Mouse (Mus musculus): ENCODE results near the gene Eif4e2. TPM values are rescaled to one million over a fixed set of nuclear protein-coding genes. Genes with fewer than 3 reads are reported as not detected.

Gene Eif4e2
- polyA plus RNA-seq, 1 experiment, result 67.2 TPM

GRCm38 (mm10) chr1:87257691-87258090 lies 44.0 kb downstream of the Eif4e2 start:
- H3K27ac ChIP-seq (ENCODE audit: control insufficient read depth, insufficient read depth, low read depth, low read length, poor library complexity), result no peak overlapping the region
- no peaks in the 10 kb centered on the region for H3K4me1 ChIP-seq (ENCODE audit: control insufficient read depth, insufficient read depth, low read length)
- TF ChIP-seq POLR2A (IDR thresholded peaks at IDR 0.05; ENCODE audit: borderline replicate concordance, control insufficient read depth, low read depth, low read length), result no peak
- TF ChIP-seq CTCF (IDR thresholded peaks at IDR 0.05; ENCODE audit: control insufficient read depth, insufficient read depth, low read length), result no peak
- H3K4me3 ChIP-seq (replicated peaks; ENCODE audit: control insufficient read depth, low read depth, low read length), result no peak overlapping the region
- 67% methylated on average over 11 of the region's 11 CpGs for WGBS

- Histone ChIP-seq H3K4me3 (replicated peaks; ENCODE audit: control insufficient read depth, low read depth, low read length) (no peak overlapping the region), H3K4me1 (ENCODE audit: control insufficient read depth, insufficient read depth, low read length) (no peaks in the 10 kb centered on the region), H3K27ac (ENCODE audit: control insufficient read depth, insufficient read depth, low read depth, low read length, poor library complexity) (no peak overlapping the region)
- WGBS, result 6% methylated on average over 14 of the region's 14 CpGs
- TF ChIP-seq CTCF (IDR thresholded peaks at IDR 0.05; ENCODE audit: control insufficient read depth, insufficient read depth, low read length) (no peak), POLR2A (IDR thresholded peaks at IDR 0.05; ENCODE audit: borderline replicate concordance, control insufficient read depth, low read depth, low read length) (no peak)
Observed at GRCm38 (mm10) chr1:87258484-87258883, 44.8 kb downstream of the Eif4e2 start.

DNA sequence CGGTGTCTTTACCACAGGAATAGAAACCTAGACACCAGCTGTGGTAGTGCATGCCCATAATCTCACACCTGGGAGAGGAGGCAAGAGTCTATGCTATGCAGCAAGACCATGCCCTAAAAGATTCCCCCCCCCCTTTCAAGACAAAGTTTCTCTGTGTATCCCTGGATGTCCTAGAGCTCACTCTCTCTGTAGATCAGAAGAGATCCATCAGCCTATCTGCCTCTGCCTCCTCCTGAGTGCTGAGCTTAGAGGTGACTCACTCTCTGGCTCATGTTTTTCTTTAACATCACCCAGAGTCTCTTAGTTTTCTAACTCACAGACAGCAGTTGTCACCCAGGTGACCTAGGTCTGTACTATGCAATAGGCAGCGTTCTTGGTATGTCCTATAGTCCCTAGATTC lies 45.6 kb downstream of the Eif4e2 start:
- Histone ChIP-seq H3K27ac (ENCODE audit: control insufficient read depth, insufficient read depth, low read depth, low read length, poor library complexity) (no peak overlapping the region), H3K4me3 (replicated peaks; ENCODE audit: control insufficient read depth, low read depth, low read length) (no peak overlapping the region), H3K4me1 (ENCODE audit: control insufficient read depth, insufficient read depth, low read length) (no peaks in the 10 kb centered on the region)
- WGBS, result 49% methylated on average over 2 of the region's 2 CpGs
- TF ChIP-seq POLR2A (IDR thresholded peaks at IDR 0.05; ENCODE audit: borderline replicate concordance, control insufficient read depth, low read depth, low read length) (no peak), CTCF (IDR thresholded peaks at IDR 0.05; ENCODE audit: control insufficient read depth, insufficient read depth, low read length) (no peak)

DNA sequence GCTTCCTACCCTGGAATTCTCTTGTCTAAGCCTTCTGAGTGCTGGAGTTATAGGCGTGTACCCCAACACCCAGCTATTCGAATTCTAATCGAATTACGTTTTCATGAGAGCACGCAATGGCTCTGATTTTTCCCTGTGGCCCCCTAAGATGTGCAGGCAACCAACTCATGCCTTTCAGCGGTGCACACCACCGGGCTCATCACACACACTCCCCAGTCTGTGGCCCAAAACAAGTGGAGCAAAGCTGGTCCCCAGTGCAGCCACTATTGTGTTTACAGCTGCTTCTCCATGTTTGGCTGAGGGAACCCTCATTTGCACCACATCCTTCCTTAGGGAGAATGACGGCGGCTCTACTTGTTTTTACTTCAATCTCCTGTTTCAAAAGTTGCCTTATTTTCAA lies 49.5 kb downstream of the Eif4e2 start:
- Histone ChIP-seq H3K4me1 (ENCODE audit: control insufficient read depth, insufficient read depth, low read length) (no peaks in the 10 kb centered on the region; the same call in 1 of the 2 replicates), H3K4me3 (replicated peaks; ENCODE audit: control insufficient read depth, low read depth, low read length) (no peak overlapping the region), H3K27ac (ENCODE audit: control insufficient read depth, insufficient read depth, low read depth, low read length, poor library complexity) (no peak overlapping the region)
- no peak for TF ChIP-seq CTCF (IDR thresholded peaks at IDR 0.05; ENCODE audit: control insufficient read depth, insufficient read depth, low read length)
- TF ChIP-seq POLR2A (IDR thresholded peaks at IDR 0.05; ENCODE audit: borderline replicate concordance, control insufficient read depth, low read depth, low read length), result no peak
- WGBS, result 19% methylated on average over 9 of the region's 9 CpGs

DNA sequence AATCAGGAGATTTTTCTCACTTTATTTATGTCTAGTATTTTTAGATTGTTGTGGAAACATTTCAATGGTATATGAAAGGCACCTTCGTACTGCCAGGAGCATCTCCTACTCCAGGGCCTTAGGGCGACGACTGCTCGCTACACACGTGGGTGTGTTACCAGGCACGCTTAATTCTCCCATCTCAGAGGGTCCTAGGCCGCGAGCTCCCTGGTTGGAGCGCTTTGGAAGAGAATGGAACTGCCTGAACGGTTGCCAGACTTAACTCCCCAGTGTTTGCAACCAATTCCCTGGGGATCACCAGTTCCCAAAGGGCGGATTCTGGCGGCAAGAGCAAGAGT lies 50.1 kb downstream of the Eif4e2 start:
- Histone ChIP-seq H3K4me3 (replicated peaks; ENCODE audit: control insufficient read depth, low read depth, low read length) (no peak overlapping the region), H3K4me1 (ENCODE audit: control insufficient read depth, insufficient read depth, low read length) (no peaks in the 10 kb centered on the region; the same call in 1 of the 2 replicates), H3K27ac (ENCODE audit: control insufficient read depth, insufficient read depth, low read depth, low read length, poor library complexity) (no peak overlapping the region)
- TF ChIP-seq CTCF (IDR thresholded peaks at IDR 0.05; ENCODE audit: control insufficient read depth, insufficient read depth, low read length) (no peak), POLR2A (IDR thresholded peaks at IDR 0.05; ENCODE audit: borderline replicate concordance, control insufficient read depth, low read depth, low read length) (no peak)
- WGBS, result 16% methylated on average over 12 of the region's 12 CpGs

GRCm38 (mm10) chr1:87264134-87265006 lies 50.7 kb downstream of the Eif4e2 start, which contains the start of gene Efhd1:
TSS of gene Efhd1 (plus strand) at chr1:87264363.
- Histone ChIP-seq H3K4me3 (replicated peaks; ENCODE audit: control insufficient read depth, low read depth, low read length) (peak within 1 kb of the TSS; percentile 24), H3K4me1 (ENCODE audit: control insufficient read depth, insufficient read depth, low read length) (no peaks in the 10 kb centered on the region; the same call in 1 of the 2 replicates), H3K27ac (ENCODE audit: control insufficient read depth, insufficient read depth, low read depth, low read length, poor library complexity) (no peak within 1 kb of the TSS)
- 2% methylated on average over 70 of the region's 70 CpGs for WGBS
- TF ChIP-seq CTCF (IDR thresholded peaks at IDR 0.05; ENCODE audit: control insufficient read depth, insufficient read depth, low read length) (no peak), POLR2A (IDR thresholded peaks at IDR 0.05; ENCODE audit: borderline replicate concordance, control insufficient read depth, low read depth, low read length) (no peak)

- TF ChIP-seq POLR2A (IDR thresholded peaks at IDR 0.05; ENCODE audit: borderline replicate concordance, control insufficient read depth, low read depth, low read length) (no peak), CTCF (IDR thresholded peaks at IDR 0.05; ENCODE audit: control insufficient read depth, insufficient read depth, low read length) (no peak)
- H3K27ac ChIP-seq (ENCODE audit: control insufficient read depth, insufficient read depth, low read depth, low read length, poor library complexity), result no peak overlapping the region
- H3K4me3 ChIP-seq (replicated peaks; ENCODE audit: control insufficient read depth, low read depth, low read length), result no peak overlapping the region
- no peaks in the 10 kb centered on the region; the same call in 1 of the 2 replicates for H3K4me1 ChIP-seq (ENCODE audit: control insufficient read depth, insufficient read depth, low read length)
- WGBS, result under 1% methylated on average over 13 of the region's 13 CpGs
Observed at GRCm38 (mm10) chr1:87265200-87265599, 51.5 kb downstream of the Eif4e2 start.

DNA sequence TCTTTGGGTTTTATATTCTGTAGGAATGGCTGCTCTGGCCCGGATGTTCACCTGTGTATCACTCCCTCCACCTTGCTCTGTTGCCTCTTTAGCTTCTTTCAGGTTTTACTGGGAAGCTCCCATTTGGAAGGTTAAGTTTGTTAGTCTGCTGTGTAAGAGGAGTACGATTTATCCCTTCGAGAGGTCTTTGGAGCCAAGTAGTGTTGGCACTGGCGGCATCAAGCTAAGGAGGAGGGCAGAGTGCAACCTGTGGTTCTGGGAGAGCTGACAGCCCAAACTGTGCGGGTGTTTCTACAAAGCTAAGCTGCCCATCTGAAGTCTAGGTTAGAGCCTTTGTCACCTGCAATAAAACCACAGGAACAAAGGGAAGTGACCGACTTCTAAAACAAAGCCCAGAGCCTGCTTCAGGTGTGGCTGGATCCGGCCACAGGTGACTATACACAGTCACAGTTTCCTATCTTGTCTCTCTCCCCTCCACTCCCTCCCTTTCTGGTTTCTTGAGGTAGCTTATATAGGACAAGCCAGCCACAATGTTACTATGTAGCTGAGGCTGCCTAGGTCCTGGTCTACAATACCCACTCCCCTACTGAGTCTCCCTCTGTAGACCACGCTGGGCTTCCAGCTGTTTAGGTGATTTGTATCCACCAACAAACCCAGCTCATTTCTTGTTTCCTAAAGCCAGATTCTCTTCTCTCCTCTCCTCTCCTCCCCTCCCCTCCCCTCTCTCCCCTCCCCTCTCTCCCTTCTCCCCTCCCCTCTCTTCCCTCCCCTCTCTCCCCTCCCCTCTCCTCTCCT lies 52.8 kb downstream of the Eif4e2 start:
- H3K4me3 ChIP-seq (replicated peaks; ENCODE audit: control insufficient read depth, low read depth, low read length), result no peak overlapping the region
- no peak overlapping the region for H3K27ac ChIP-seq (ENCODE audit: control insufficient read depth, insufficient read depth, low read depth, low read length, poor library complexity)
- TF ChIP-seq CTCF (IDR thresholded peaks at IDR 0.05; ENCODE audit: control insufficient read depth, insufficient read depth, low read length) (no peak), POLR2A (IDR thresholded peaks at IDR 0.05; ENCODE audit: borderline replicate concordance, control insufficient read depth, low read depth, low read length) (no peak)
- no peaks in the 10 kb centered on the region; the same call in 1 of the 2 replicates for H3K4me1 ChIP-seq (ENCODE audit: control insufficient read depth, insufficient read depth, low read length)
- WGBS, result 37% methylated on average over 8 of the region's 8 CpGs

Data from bone marrow, adult 2 months (tissue).